Mouse (Mus musculus) 416B (cell line): Measurements from ENCODE around the gene Fam72a.

Experiments used
- DNase-seq: peaks from one replicate; pipeline ENCODE4 v3.0.0; 2011; ENCODE audit warnings: low read depth

Gene Fam72a

GRCm38 (mm10) chr1:131527281-131528080 lies at the start of gene Fam72a, which contains the start of gene Srgap2:
Fam72a (plus strand) TSS chr1:131527903.
Srgap2 (minus strand) TSS chr1:131527352.
- peak; percentile 100 for DNase-seq

DNA sequence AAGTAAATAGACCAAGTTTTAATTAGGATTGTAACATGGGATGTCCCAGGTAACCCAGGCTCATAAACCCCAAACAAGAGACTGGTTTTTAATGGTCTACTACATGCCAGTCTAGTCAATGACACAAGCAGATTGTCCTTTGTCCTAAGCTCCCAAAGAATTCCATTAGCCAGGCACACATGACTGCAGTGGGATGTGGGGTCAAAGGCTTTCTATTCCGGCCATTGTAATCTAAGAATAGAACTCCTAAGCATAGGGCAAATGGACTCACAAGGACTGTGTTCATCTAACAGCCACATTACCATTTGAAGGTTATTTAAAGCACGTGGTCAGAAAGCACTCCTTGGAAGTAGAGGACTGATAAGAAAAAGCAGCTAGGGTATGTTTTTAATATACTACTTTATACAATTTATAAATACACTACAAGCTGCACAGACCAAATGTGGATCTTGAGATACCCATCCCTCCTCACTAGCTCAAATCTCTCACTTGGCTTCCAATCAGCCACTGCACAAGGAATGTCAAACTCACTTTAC lies 48.9 kb upstream of the Fam72a start:
- DNase-seq, result no peak

DNA sequence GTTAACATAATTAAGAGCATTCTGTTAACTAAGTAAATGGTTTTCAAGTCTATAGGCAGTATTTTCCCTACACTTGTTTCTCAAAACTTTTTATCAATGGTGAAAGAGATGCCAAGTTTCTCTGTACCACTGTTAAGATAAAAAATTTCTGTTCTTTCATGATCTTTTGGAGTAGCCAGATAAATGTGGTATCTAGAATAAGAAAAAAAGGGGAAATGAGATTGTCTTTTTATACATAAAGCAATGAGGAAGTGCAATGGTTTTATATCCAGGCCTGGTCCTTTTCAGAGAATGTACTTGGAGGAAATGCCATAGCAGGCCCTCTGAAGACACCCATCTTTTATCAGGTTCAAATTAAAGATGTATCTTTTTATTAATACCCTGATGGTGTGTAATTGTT lies 46.3 kb upstream of the Fam72a start:
- DNase-seq, result no peak

DNA sequence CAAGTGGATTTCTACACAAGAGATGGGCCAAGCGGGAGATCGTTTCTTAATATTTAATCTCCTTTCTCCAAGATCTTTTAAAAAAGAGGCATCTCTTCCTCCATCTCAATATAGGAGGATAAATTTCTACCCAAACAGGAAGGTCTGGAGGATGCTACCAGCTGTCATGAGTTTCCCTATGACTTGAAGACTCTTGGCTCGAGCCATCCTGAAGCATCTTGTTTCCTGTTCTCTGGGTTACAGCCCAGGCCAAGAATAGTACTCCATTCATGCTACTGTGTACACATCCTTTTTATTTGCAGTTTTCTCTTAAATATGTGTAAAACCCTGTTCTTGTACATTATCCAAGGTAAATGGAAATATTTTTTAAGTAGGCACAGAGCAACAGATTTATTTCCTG lies 45.5 kb upstream of the Fam72a start:
- DNase-seq, result no peak

GRCm38 (mm10) chr1:131486094-131486850 lies 41.4 kb upstream of the Fam72a start:
- no peak for DNase-seq

DNA sequence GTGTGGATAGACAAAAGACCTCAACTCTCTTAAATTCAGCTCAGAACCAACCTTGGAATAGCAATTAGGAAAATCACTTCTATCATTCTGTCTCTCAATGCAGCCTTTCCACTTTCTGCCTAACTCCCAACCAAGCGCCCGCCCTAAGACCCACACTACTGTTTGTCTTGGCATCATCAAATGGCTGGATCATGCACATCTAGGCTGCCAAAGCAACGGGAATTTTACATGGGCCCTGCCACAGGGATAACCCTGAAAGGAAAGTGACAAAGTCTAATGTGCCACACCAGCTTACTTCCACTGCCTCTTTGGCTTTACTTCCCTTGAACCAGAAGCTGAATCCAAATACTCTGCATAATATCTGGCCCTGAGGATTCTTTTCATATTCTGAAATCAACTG lies 38.4 kb upstream of the Fam72a start:
- DNase-seq, result no peak

DNA sequence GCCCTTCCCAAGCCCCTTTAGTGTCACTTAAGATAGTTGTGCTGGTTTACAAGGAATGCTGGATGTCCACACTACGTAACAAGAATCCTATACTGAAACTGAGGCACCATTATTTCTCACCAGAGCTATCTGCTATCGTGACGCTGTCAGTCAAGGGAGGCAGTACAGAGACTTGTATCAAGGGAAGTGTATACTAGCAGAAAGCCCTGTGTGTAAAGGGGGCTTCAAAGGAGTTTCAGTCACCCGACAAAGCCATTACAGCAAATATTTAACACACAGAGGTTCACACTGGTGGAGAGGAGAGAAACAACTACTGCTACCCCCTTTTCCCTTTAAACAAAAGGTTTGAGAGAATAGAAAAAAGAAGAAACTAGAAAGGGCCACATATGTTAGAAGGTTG lies 36.1 kb upstream of the Fam72a start:
- DNase-seq, result no peak

DNA sequence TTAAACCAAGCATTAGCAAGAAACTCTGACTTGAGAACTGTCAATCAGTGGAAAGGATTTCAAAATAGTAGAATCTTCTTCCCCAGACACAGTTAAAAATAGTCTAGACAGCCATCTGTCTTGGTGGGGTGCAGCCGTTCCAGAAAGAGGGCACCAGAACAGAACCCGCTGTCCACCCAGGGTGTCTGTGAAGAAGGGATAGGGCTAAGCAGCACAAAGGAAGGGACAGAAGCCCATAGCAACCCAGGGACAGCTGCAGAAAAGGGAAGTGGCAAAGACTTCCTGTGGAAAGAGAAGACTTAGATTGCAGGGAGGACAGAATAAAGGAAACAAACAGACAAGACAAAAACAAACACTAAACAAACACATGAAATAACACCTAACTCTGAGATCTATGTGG lies 35.3 kb upstream of the Fam72a start:
- peak; percentile 47 for DNase-seq

GRCm38 (mm10) chr1:131493966-131494898 lies 33.5 kb upstream of the Fam72a start:
- peak; percentile 31 for DNase-seq

DNA sequence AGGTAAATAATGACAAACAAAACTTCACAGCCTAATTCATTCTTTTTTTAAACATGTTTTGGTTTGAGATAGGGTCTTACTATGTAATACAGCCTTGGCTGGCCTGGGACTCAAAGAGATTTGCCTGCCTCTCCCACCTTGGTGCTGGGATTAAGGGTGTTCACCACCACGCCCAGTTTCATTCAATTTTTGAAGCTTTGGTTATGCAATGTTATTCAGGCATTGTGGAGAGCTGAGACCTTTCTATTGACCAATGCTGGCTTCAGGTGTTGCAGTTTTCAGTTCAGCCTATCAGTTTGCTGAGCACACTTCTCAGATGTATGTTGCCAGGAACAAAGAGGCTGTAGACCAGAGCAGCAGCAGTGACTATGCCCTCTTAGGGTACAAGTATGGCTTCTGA lies 29.5 kb upstream of the Fam72a start:
- no peak for DNase-seq

GRCm38 (mm10) chr1:131501681-131502080 lies 26.0 kb upstream of the Fam72a start:
- DNase-seq, result no peak

DNA sequence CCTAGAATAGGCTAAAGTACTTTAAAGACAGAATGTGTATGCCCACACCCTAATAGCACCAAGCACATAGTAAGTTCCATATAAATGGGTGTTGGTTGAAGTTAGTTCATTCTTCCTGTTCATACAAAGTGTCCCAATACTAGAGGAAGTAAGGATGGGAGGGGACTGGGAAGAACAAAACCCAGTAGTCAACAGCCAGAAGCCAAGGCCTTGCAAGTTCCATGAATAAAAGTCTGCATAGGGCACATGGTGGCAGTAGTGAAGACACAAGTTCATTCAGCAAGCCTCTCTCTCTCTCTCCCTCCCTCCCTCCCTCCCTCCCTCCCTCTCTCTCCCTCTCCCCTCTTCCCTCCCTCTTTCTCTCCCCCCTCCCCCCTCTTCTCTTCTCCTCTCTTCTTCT lies 16.6 kb upstream of the Fam72a start:
- no peak for DNase-seq

- DNase-seq, result no peak
Observed at GRCm38 (mm10) chr1:131511661-131512500, 15.8 kb upstream of the Fam72a start.

DNA sequence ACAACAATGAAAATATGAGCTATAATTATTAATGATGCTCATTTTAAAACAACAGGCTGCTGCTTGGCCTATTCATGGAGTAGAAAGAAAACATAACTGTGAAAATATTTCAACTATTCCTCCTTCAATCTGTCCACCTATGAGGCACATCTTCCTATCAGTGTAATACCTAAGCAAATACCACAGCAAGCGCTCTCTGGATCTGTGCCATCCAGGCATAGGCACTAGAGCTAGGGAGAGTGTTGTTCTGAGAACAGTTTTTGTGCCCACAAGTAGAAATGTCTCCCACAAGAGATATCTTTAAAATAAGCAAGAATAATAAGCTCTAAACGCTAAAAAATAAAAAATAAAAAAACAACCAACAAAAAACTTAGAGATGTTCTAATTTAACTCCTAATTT lies 14.6 kb upstream of the Fam72a start:
- no peak for DNase-seq

DNA sequence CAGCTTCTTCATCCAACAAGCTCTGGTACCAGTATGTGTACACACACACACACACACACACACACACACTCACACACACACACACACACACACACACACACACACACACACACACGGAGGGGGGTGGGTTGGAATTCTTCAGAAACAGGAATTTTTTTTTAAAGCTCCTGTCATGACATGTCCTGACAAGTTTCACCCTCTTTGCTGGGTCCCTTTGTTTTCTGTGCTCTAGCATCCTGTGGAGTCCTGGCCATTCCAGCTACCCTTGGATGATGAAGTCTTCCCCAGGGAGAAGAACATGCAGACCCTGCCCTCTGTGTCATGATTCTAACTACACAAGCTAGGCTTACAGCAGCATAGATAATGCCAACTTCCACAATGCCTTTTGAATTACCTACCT lies 13.5 kb upstream of the Fam72a start:
- DNase-seq, result no peak

GRCm38 (mm10) chr1:131516588-131516987 lies 11.1 kb upstream of the Fam72a start:
- no peak for DNase-seq

GRCm38 (mm10) chr1:131523794-131524193 lies 3.9 kb upstream of the Fam72a start:
- no peak for DNase-seq

DNA sequence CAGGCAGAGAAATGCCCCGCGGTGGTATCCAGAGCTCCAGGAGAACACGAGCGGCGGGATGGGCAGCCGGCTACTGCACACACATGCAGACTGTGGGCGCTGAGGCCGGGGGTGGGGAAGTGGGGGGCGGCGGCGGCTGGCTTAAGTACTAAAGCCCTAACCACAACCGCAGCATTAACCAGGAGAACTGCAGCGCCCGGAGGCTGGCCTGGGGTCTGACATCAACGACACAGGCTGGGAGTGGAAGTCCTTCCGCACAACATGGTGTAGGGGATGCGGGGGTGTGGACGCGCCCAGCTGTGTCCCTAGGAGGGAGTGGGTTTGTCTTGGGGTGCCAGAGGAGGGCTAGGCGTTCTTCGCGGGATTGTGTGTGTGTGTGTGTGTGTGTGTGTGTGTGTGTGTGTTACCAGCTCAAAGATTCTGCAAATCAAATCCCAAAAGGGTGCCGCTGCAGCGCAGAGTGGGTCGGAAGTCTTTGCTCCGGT lies 2.6 kb upstream of the Fam72a start:
- peak; percentile 79 for DNase-seq

DNA sequence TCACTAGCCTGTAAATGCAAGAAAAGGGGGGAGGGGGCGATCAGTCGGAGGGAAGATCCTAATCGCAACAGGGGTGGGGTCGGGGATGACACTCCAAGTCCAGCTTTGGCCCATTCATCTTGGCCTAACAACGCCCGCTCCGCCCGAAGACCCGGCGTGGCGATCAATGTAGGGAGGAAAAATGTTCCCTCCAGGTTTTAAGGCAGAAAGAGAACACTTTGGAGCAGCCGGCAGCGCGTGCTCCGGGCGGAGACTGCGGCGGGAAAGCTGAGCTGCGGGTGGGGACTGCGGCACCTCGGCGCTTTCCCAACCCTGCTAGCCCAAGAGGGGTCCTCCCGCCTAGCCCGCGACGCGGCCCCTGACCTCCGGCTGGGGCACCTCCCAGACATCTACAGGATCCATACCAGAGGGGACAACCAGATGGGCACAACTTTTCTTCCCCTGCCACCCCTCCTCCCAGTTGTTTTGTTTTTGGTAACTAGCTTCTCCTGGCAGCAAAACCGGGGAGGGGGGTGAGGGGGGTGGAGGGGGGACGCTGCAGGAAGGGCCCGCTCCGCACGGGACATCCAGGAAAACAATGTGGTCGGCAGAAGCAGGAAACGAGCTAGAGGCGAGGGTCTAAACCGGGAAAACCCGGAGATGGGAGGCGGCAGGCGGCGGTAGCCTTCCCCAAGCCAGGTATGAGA lies 2.0 kb upstream of the Fam72a start:
- peak; percentile 44 for DNase-seq
